22 mouse cellular contexts compared by ENCODE assay signal in the genomic region with DNA sequence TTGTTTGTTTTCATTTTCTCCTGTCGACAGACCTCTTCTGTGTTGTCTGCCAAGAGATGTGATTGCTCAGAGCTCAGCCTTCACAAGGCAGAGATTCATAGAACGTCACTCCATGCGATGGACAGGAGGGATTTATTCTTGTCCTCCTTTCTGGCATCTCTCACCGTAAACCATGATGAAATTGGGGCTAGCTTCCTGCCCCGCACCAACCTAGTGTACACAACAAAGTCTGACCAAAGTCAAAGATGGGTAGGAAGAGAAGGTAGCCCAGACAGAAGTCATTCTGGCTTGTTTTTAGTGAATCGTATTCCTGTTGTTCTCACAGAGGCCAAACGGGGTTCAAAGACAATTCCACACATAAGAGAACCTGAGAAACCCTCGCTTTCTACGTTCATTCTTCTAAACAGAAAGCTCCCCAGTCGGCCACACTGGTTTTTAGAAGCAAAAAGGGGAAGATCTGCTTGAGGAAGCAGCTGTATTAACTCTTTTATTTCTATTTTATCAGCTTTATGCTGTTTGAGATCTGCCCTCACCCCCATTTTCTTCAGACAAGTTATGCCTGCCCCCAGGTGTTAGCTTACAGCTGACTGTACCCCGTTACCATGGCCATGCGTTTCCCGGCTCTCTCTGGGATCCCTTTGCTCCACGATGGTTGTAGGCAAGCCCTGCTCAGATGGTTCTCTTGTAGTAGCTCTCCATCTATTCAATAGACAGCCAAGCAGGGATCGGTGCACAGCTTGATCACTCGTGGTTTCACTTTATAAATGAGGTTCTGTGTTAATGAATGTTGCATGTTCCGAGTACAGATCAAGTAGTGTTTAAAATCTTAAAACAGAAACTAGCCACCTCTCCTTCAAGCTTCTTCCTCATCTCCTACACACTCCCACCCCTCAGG. TPM values are rescaled to one million over a fixed set of nuclear protein-coding genes. Genes with fewer than 3 reads are reported as not detected.
DNase-seq lines count a peak whose midpoint lies in the region; ATAC-seq and TF ChIP-seq lines count a peak whose summit lies in the region.
"Had no signal": no experiment of that assay in that cellular context is flagged by ENCODE, and none has a peak within 500 bp of the region (broad histone marks: within the 10 kb centered on the region; RNA-seq: fewer than 3 reads in every experiment).

No protein-coding gene starts in this region.

- H3K27me3 ChIP-seq in testis, adult 2 months (ENCODE audit: control insufficient read depth, insufficient read depth, low read length): no peaks in the 10 kb centered on the region
- H3K27me3 ChIP-seq: embryonic facial prominence, embryonic 15.5 days; liver, embryonic 15.5 days; midbrain, embryonic 15.5 days had no signal

- peak; percentile 73 for ATAC-seq in megakaryocyte-erythroid progenitor cell, adult 5-6 weeks (replicated peaks; ENCODE audit: low FRiP score, low TSS enrichment, poor library complexity, severe bottlenecking)
- ATAC-seq: hindbrain, embryonic 16.5 days; midbrain, embryonic 15.5 days had no signal

- peak overlapping the region; percentile 27 for H3K4me3 ChIP-seq in testis, adult 2 months (ENCODE audit: control insufficient read depth, low read depth, low read length)
- H3K4me3 ChIP-seq: embryonic facial prominence, embryonic 15.5 days; heart, embryonic 10.5 days; hindbrain, embryonic 10.5 days; limb, embryonic 10.5 days; liver, embryonic 15.5 days; midbrain, embryonic 15.5 days had no signal

- no peak for TF ChIP-seq POLR2A in testis, adult 2 months (IDR thresholded peaks at IDR 0.05; ENCODE audit: control insufficient read depth, low read depth, low read length)

- no peak for DNase-seq in testis, postnatal 14 days (ENCODE audit: low spot score)
- DNase-seq in induced T-regulatory cell, adult 2 months (ENCODE audit: low read depth): peak; percentile 8
- no peak for DNase-seq in left cerebral cortex, postnatal 25 days (ENCODE audit: low spot score in 2 of 2)
- no peak for DNase-seq in heart, adult 9 months (ENCODE audit: low spot score in 2 of 2)
- DNase-seq in gastrocnemius, postnatal 36 days: no peak
- no peak for DNase-seq in left cerebral cortex, postnatal 10 days (ENCODE audit: extremely low spot score in 1 of 2, low spot score in 2 of 2)
- DNase-seq: adrenal gland, postnatal 10 days; cerebellum, adult 18-20 months; kidney, adult 11 months; kidney, postnatal 4 days; liver; lung, postnatal 4 days; thymus, postnatal 36 days had no signal

- peaks cover 2% of the 10 kb centered on the region; the same call in 1 of the 2 replicates for H3K4me1 ChIP-seq in testis, adult 2 months (ENCODE audit: control insufficient read depth, insufficient read depth, low read length)
- H3K4me1 ChIP-seq: embryonic facial prominence, embryonic 15.5 days; heart, embryonic 10.5 days; hindbrain, embryonic 10.5 days; limb, embryonic 10.5 days; liver, embryonic 15.5 days; midbrain, embryonic 15.5 days had no signal

- no peak for TF ChIP-seq CTCF in testis, adult 2 months (IDR thresholded peaks at IDR 0.05; ENCODE audit: control insufficient read depth, insufficient read depth, insufficient replicate concordance, low read depth, low read length)

- H3K27ac ChIP-seq in testis, adult 2 months (ENCODE audit: control insufficient read depth, insufficient read depth, low read depth, low read length): no peak overlapping the region
- H3K27ac ChIP-seq: embryonic facial prominence, embryonic 15.5 days; heart, embryonic 10.5 days; hindbrain, embryonic 10.5 days; limb, embryonic 10.5 days; liver, embryonic 15.5 days; midbrain, embryonic 15.5 days had no signal

- no peaks in the 10 kb centered on the region for H3K36me3 ChIP-seq in testis, adult 2 months (ENCODE audit: control insufficient read depth, insufficient read depth, low read length)
- H3K36me3 ChIP-seq: embryonic facial prominence, embryonic 15.5 days; heart, embryonic 10.5 days; hindbrain, embryonic 10.5 days; limb, embryonic 10.5 days; liver, embryonic 15.5 days; midbrain, embryonic 15.5 days had no signal

- intact Hi-C loops in left cerebral cortex, postnatal 25 days (cut with DNase I): no loop called here
- intact Hi-C loops in gastrocnemius, postnatal 36 days (cut with DNase I): no loop called here
- intact Hi-C loops in left cerebral cortex, postnatal 10 days (cut with DNase I): loop anchor here (10.0 kb wide), 1 partner anchor 1326 kb away; no protein-coding TSS in a partner anchor

RNA-seq across cellular contexts. Expression of a gene that starts 11.7 kb away (rescaled TPM):
- polyA plus RNA-seq in testis, adult 2 months (2012; rRNA removed): 11.1 and 13.2 TPM in 2 replicates
- 28.0 and 45.2 TPM in 2 replicates for total RNA-seq in megakaryocyte-erythroid progenitor cell, adult 5-6 weeks (2014; fragmentation: Nextera tagmentation)
- total RNA-seq in megakaryocyte-erythroid progenitor cell, adult 5-6 weeks (2017): 58.5 and 68.5 TPM in 2 replicates
- total RNA-seq in left cerebral cortex, postnatal 25 days (2021): 1 to 10 TPM in 1 of 2 experiments, under 1 TPM in 1; 0.71 to 1.3 TPM
- total RNA-seq in gastrocnemius, postnatal 36 days (2021): under 1 TPM; 0.27 to 0.43 TPM
- 1 to 10 TPM; 2.6 to 2.9 TPM for total RNA-seq in left cerebral cortex, postnatal 10 days (2021)

Comparison
In these comparisons a context has a peak if more than half of its experiments do, and no peak if none do; other contexts are left out.
1. RNA of a gene that starts 11.7 kb away (total RNA-seq): 28.0 to 68.5 TPM in megakaryocyte-erythroid progenitor cell, adult 5-6 weeks; 2.6 to 2.9 TPM in left cerebral cortex, postnatal 10 days, 0.71 to 1.3 TPM in left cerebral cortex, postnatal 25 days and 0.27 to 0.43 TPM in gastrocnemius, postnatal 36 days; every median in the first group is over 4 times any median in the second.